Mouse (Mus musculus) myocyte (in vitro differentiated cells): Measurements from ENCODE around the gene Edc4. TPM values are rescaled to one million over a fixed set of nuclear protein-coding genes. Genes with fewer than 3 reads are reported as not detected.

ENCODE experiments used
- H3K27me3 ChIP-seq: one replicate; pipeline ENCODE4 v1.6.1; 2011; ENCODE audit not compliant: control insufficient read depth, insufficient read depth, insufficient read length
- H3K36me3 ChIP-seq: one replicate; pipeline ENCODE4 v1.6.1; 2011; ENCODE audit not compliant: control insufficient read depth, insufficient read depth
- H3K4me2 ChIP-seq: one replicate; pipeline ENCODE4 v1.6.1; 2011; ENCODE audit warnings: low read depth, control low read depth
- H3K4me3 ChIP-seq: one replicate; pipeline ENCODE4 v1.5.1; 2011; ENCODE audit warnings: mild to moderate bottlenecking, control low read depth, moderate library complexity
- H3K79me2 ChIP-seq: one replicate; pipeline ENCODE4 v1.6.1; 2011; ENCODE audit not compliant: control insufficient read depth, insufficient read depth
- H3ac ChIP-seq: one replicate; pipeline ENCODE4 v1.6.1; 2011; ENCODE audit not compliant: control insufficient read depth, insufficient read length
- CEBPB ChIP-seq: IDR thresholded peaks from 2 replicates; pipeline ENCODE4 v1.6.1; 2011; ENCODE audit warnings: mild to moderate bottlenecking, moderate library complexity; ENCODE audit not compliant: poor library complexity, insufficient read depth, severe bottlenecking
- E2F4 ChIP-seq: IDR thresholded peaks from one replicate; pipeline ENCODE4 v1.6.1; 2011; ENCODE audit warnings: mild to moderate bottlenecking, control low read depth, moderate library complexity; ENCODE audit not compliant: insufficient read depth
- MAX ChIP-seq: IDR thresholded peaks from one replicate; pipeline ENCODE4 v1.6.1; 2011; ENCODE audit warnings: low read depth, mild to moderate bottlenecking, control low read depth
- MYOD1 ChIP-seq, 3 experiments: IDR thresholded peaks; one replicate each; pipeline ENCODE4 v1.6.1; 2011; ENCODE audit warnings: control low read depth in 2 of 3, low read depth in 2 of 3, mild to moderate bottlenecking in 2 of 3, moderate library complexity in 1 of 3; ENCODE audit not compliant: insufficient read length in 2 of 3, control insufficient read depth in 1 of 3
- MYOG ChIP-seq, 3 experiments: IDR thresholded peaks; one replicate each; pipeline ENCODE4 v1.6.1; 2011; ENCODE audit warnings: control low read depth in 2 of 3, low read depth in 2 of 3, mild to moderate bottlenecking in 2 of 3; ENCODE audit not compliant: insufficient read length in 2 of 3, control insufficient read depth in 1 of 3, insufficient read depth in 1 of 3
- POLR2A ChIP-seq: IDR thresholded peaks from one replicate; pipeline ENCODE4 v1.6.1; 2011; ENCODE audit warnings: low read depth, mild to moderate bottlenecking, control low read depth, moderate library complexity; ENCODE audit not compliant: insufficient read length
- POLR2AphosphoS2 ChIP-seq: IDR thresholded peaks from one replicate; pipeline ENCODE4 v1.6.1; 2011; ENCODE audit warnings: low read depth, control low read depth; ENCODE audit not compliant: insufficient read length
- REST ChIP-seq: IDR thresholded peaks from one replicate; pipeline ENCODE4 v1.6.1; 2011; ENCODE audit warnings: mild to moderate bottlenecking, control low read depth, moderate library complexity; ENCODE audit not compliant: insufficient read depth, insufficient read length
- SRF ChIP-seq: IDR thresholded peaks from one replicate; pipeline ENCODE4 v1.6.1; 2011; ENCODE audit warnings: low read depth; ENCODE audit not compliant: control insufficient read depth, insufficient read length
- TCF12 ChIP-seq: IDR thresholded peaks from one replicate; pipeline ENCODE4 v1.6.1; 2011; ENCODE audit warnings: mild to moderate bottlenecking, control low read depth; ENCODE audit not compliant: poor library complexity, insufficient read depth, severe bottlenecking
- TCF3 ChIP-seq: IDR thresholded peaks from one replicate; pipeline ENCODE4 v1.6.1; 2011; ENCODE audit warnings: low read depth, control low read depth; ENCODE audit not compliant: insufficient read length
- USF1 ChIP-seq: IDR thresholded peaks from one replicate; pipeline ENCODE4 v1.6.1; 2011; ENCODE audit warnings: low read depth, mild to moderate bottlenecking, control low read depth, moderate library complexity
- polyA plus RNA-seq: library from polyadenylated mRNA; unstranded; fragments of >200 nt; fragmentation: generic; extraction: Trizol; gene quantifications from one replicate; pipeline ENCODE4 v1.2.1, GENCODE M21; 2012; ENCODE audit warnings: missing spikeins

Gene Edc4
- polyA plus RNA-seq, 1 experiment, result 33.2 TPM

DNA sequence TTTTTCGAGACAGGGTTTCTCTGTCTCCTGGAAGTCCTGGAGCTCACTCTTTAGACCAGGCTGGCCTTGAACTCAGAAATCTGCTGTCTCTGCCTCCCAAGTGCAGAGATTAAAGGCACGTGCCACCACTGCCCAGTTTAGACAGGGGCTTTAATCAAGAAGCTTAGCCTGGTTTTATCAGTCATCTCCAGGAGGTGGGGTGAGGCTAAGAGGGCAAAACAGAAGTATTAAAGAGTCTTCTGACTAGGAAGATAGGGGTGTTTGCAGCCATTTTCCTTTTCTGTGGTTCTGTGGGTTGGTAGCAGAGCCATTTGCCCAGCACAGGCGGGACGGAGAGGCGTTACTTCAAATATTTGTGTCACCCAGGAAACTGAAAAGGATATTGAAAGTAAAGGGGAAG, 21.4 kb upstream of the Edc4 start:
- H3K79me2 ChIP-seq, result peaks cover 78% of the 10 kb centered on the region
- H3K27me3 ChIP-seq, result no peaks in the 10 kb centered on the region
- no peak for TF ChIP-seq USF1
- TF ChIP-seq TCF3, result no peak
- no peak for TF ChIP-seq SRF
- TF ChIP-seq POLR2AphosphoS2, result no peak
- TF ChIP-seq TCF12, result no peak
- TF ChIP-seq MYOD1 (IDR thresholded peaks at IDR 0.05; ENCODE audit: control insufficient read depth in 1 of 3, insufficient read length in 2 of 3, low read depth in 2 of 3), result no peak
- TF ChIP-seq E2F4, result no peak
- peak overlapping the region; percentile 89 for H3K4me2 ChIP-seq
- peak overlapping the region; percentile 82 for H3K4me3 ChIP-seq
- H3ac ChIP-seq, result no peak overlapping the region
- no peaks in the 10 kb centered on the region for H3K36me3 ChIP-seq

DNA sequence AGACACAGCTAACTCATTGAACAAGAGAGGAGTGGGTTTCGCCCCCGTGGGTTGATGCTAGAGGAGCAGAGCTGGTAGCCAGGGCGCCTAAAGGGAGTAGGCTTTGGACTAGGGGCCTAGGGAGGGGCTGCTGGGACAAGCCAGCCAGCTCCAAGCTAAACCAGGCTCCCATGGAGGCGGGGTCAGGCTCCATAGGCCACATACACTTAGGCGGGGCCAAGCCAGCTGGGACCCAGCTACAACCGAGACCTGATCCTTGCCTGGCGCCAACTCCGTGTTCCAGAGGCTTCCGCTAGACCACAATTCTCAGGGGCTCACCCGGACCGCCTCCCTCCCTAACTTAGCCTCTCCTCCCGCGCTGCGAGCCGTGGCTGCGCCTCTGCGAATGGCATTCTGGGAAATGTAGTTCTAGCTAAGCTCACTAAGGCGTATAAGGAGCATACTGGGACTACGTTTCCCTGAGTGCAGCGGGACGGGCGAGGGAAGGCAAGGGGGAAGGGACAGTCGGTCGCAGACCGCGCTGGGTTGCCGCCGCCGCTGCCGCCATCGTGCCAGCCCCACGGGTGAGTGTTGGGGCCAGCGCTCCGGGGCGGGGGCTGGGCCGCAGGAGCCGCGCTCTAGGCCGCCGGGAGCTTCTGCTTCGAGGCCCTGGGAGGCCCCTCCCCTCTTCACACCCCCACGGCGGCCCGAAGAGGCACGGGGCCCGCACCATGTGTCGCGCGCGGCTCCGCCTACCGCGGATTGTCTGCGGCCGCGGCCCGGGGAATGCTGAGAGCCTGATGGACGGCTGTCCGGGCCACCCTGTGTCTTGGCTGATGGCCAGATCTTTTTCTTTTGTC, 20.3 kb upstream of the Edc4 start, which contains the start of gene Nutf2:
TSS of gene Nutf2 (plus strand) at position 438 of the 839 bp plus-strand sequence.
- Histone ChIP-seq H3K4me3 (peak within 1 kb of the TSS; percentile 82), H3ac (peak within 1 kb of the TSS; percentile 88), H3K36me3 (no peaks in the 10 kb centered on the region), H3K79me2 (peaks cover 88% of the 10 kb centered on the region), H3K4me2 (peak within 1 kb of the TSS; percentile 96), H3K27me3 (no peaks in the 10 kb centered on the region)
- TF ChIP-seq USF1, result no peak
- TF ChIP-seq POLR2AphosphoS2, result peak; percentile 81
- peak; percentile 22 for TF ChIP-seq TCF3
- TF ChIP-seq SRF, result peak; percentile 72
- TF ChIP-seq MAX, result no peak
- TF ChIP-seq REST, result no peak
- TF ChIP-seq CEBPB, result no peak
- TF ChIP-seq POLR2A, result peak; percentile 88
- TF ChIP-seq MYOG (IDR thresholded peaks at IDR 0.05; ENCODE audit: control insufficient read depth in 1 of 3, insufficient read depth in 1 of 3, insufficient read length in 2 of 3, low read depth in 2 of 3), result peak in 1 of 3 experiments; percentile 1
- TF ChIP-seq E2F4, result peak; percentile 67
- TF ChIP-seq MYOD1 (IDR thresholded peaks at IDR 0.05; ENCODE audit: control insufficient read depth in 1 of 3, insufficient read length in 2 of 3, low read depth in 2 of 3), result peak in 2 of 3 experiments; percentile 0 to 60
- TF ChIP-seq TCF12, result no peak

DNA sequence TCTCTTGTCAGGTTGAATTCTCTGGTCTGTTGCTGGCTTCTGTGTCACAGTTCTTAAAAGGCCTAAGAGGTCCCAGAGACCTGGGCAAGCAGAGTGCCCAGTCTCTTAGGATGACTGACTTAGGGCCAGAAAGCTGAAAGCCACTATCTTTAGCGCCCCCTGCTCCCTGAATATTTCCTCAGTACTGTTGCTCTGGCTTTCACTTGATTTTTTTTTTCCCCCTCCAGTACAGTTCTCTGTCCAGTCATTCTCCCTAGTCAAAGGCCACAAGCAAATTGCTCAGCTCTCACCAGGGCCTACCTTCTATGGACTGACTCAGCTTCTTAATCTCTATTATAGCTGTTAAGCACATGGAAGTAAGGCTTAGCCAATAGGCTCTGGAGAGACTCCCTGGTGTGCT, 18.7 kb upstream of the Edc4 start:
- Histone ChIP-seq H3ac (no peak overlapping the region), H3K79me2 (peaks cover 91% of the 10 kb centered on the region), H3K4me3 (peak overlapping the region; percentile 82), H3K27me3 (no peaks in the 10 kb centered on the region), H3K36me3 (no peaks in the 10 kb centered on the region), H3K4me2 (peak overlapping the region; percentile 96)
- TF ChIP-seq MYOG (IDR thresholded peaks at IDR 0.05; ENCODE audit: control insufficient read depth in 1 of 3, insufficient read depth in 1 of 3, insufficient read length in 2 of 3, low read depth in 2 of 3) (no peak), E2F4 (no peak), MAX (no peak), TCF12 (no peak), POLR2AphosphoS2 (no peak), REST (no peak), USF1 (no peak), SRF (no peak), TCF3 (no peak), POLR2A (no peak)

GRCm38 (mm10) chr8:105866364-105867029, 14.2 kb upstream of the Edc4 start:
- TF ChIP-seq MAX, result no peak
- no peak for TF ChIP-seq POLR2AphosphoS2
- no peak for TF ChIP-seq CEBPB
- no peak for TF ChIP-seq MYOD1 (IDR thresholded peaks at IDR 0.05; ENCODE audit: control insufficient read depth in 1 of 3, insufficient read length in 2 of 3, low read depth in 2 of 3)
- no peak for TF ChIP-seq REST
- no peak for TF ChIP-seq MYOG (IDR thresholded peaks at IDR 0.05; ENCODE audit: control insufficient read depth in 1 of 3, insufficient read depth in 1 of 3, insufficient read length in 2 of 3, low read depth in 2 of 3)
- TF ChIP-seq SRF, result no peak
- TF ChIP-seq TCF12, result no peak
- no peak for TF ChIP-seq E2F4
- no peak for TF ChIP-seq TCF3
- Histone ChIP-seq H3K36me3 (peaks cover 7% of the 10 kb centered on the region), H3ac (no peak overlapping the region), H3K79me2 (peaks cover 100% of the 10 kb centered on the region), H3K27me3 (no peaks in the 10 kb centered on the region), H3K4me3 (no peak overlapping the region), H3K4me2 (no peak overlapping the region)

DNA sequence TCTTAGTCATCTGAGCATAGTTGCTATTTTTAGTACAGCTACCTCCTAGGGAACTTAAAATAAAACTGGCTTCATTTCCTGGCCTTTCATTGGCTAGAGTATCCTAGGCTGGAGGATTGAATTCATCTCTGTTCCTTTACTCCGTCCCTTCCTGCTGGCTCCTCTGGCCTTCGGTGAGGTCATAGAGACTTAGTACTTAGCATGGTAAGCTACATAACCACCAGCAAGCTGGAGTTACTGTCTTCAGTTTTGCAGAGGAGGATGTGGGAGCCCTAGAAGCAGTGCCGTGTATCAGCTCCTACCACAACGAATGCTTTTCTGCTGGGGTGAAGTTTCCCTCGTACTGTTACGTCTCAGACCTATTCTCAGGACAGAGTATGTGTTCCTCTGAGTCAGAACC, 6.4 kb upstream of the Edc4 start:
- H3K36me3 ChIP-seq, result peaks cover 25% of the 10 kb centered on the region
- H3K27me3 ChIP-seq, result no peaks in the 10 kb centered on the region
- TF ChIP-seq REST (no peak), MYOD1 (IDR thresholded peaks at IDR 0.05; ENCODE audit: control insufficient read depth in 1 of 3, insufficient read length in 2 of 3, low read depth in 2 of 3) (no peak), SRF (no peak), CEBPB (no peak), TCF3 (no peak), POLR2A (no peak), TCF12 (no peak), E2F4 (no peak), MAX (no peak), USF1 (no peak), POLR2AphosphoS2 (no peak), MYOG (IDR thresholded peaks at IDR 0.05; ENCODE audit: control insufficient read depth in 1 of 3, insufficient read depth in 1 of 3, insufficient read length in 2 of 3, low read depth in 2 of 3) (no peak)
- H3ac ChIP-seq, result no peak overlapping the region
- H3K4me2 ChIP-seq, result peak overlapping the region; percentile 45
- H3K79me2 ChIP-seq, result peaks cover 66% of the 10 kb centered on the region
- H3K4me3 ChIP-seq, result no peak overlapping the region
